Mouse (Mus musculus) gastrocnemius, adult 2 months (tissue): ENCODE data around the gene Cadm3. TPM values are rescaled to one million over a fixed set of nuclear protein-coding genes. Genes with fewer than 3 reads are reported as not detected.

Source experiments
- DNase-seq: peaks from one replicate; pipeline ENCODE4 v3.0.0; 2022
- H3K27ac ChIP-seq: fragments of 200-600 bp; 2 replicates; pipeline ENCODE4 v1.8.1; 2022; ENCODE audit warnings: mild to moderate bottlenecking
- H3K4me3 ChIP-seq: fragments of 200-600 bp; 2 replicates; pipeline ENCODE4 v1.8.1; 2022; ENCODE audit warnings: mild to moderate bottlenecking, moderate library complexity
- CTCF ChIP-seq: fragments of 200-600 bp; IDR thresholded peaks from 2 replicates; pipeline ENCODE4 v1.8.1; 2022; ENCODE audit warnings: antibody characterized with exemption, mild to moderate bottlenecking, moderate library complexity
- intact Hi-C: fragments of 180-260 bp; cut with DNase I; formaldehyde crosslinking; loops from one replicate; pipeline ENCODE4 v1.15.1; 2025
- total RNA-seq, 2 experiments: library from RNA; stranded (reverse); gene quantifications; 2 replicates each; pipeline ENCODE4 v1.2.3; 2021

Cadm3 gene
- total RNA-seq, 2 experiments from 2014 or later = 7.2 to 12.2 TPM

DNA sequence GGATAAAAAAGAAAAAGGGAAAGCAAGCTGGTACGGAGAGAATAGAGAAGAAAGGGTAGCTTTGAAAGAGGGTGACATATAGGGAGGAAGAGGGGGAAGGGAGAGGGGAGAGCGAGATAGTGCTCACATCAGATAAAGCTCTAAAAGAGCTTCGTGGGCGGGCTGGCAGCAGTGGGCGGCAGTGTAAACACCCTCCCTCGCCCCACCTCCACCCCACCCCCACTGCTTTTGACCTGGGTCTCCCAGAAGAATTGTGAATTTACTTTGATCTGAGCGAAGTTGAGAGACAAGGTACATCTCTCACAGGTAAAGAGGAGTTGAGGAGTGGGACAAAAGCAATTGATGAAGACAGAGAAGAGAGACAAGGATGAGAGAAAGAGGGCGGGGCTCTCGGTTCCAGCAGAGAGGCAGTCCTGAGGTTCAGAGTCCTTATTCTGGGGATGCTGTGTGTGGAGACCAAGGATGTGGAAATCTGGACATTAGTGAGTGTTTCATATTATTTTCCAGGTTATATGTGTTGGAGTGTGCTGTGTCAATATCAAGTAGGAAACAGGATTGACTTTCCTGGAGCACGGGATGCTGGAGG, 17.0 kb downstream of the Cadm3 start, which contains the start of gene Aim2:
Gene Aim2, plus strand, starts transcription at position 508 of the 586 bp plus-strand sequence.
- Histone ChIP-seq H3K27ac (no peak within 1 kb of the TSS), H3K4me3 (peak within 1 kb of the TSS; percentile 34)
- TF ChIP-seq CTCF = no peak
- DNase-seq = no peak
- intact Hi-C loops = no loop called here

DNA sequence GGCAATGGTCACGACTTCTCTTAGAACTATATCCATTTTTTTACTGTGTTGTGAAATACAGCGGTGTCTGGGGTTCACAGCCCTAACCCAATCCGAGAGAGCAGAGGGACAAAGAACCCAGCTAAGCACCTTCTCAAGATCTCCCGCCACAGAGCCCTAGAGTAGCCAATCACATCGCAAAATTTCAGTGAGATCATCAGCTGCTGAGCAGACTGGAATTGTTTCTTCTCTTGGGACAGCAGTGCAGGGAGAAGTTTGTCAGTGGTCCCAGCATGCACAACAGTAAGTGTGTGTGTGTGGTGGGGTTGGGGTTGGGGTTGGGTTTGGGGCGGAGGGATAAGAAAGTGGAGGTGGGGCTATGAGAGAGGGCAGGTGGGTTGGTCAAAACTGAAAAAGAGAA, 17.5 kb downstream of the Cadm3 start:
- DNase-seq = no peak
- H3K4me3 ChIP-seq = peak overlapping the region; percentile 34; the same call in 1 of the 2 replicates
- intact Hi-C loops = no loop called here
- H3K27ac ChIP-seq = no peak overlapping the region
- no peak for TF ChIP-seq CTCF

DNA sequence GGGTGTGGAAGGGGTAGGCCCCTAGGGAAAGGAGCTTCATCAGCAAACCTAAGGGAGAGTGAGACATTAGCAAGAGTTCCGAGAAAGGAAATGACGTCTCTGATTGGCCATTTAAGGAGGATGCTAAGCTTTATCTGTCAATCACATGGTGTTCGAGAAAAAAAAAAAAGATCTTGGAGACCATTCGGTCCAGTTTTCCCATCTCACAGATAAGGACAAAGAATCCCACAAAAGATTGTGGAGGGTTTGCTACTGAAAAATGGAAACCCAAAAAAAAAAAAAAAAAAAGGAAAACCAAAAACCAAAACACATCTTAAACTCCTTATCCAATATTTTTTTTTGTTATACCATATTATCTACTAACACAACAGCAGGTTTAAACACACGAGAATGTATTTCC, 18.3 kb downstream of the Cadm3 start:
- no peak overlapping the region for H3K4me3 ChIP-seq
- H3K27ac ChIP-seq = no peak overlapping the region
- no peak for DNase-seq
- intact Hi-C loops = no loop called here
- TF ChIP-seq CTCF = no peak

DNA sequence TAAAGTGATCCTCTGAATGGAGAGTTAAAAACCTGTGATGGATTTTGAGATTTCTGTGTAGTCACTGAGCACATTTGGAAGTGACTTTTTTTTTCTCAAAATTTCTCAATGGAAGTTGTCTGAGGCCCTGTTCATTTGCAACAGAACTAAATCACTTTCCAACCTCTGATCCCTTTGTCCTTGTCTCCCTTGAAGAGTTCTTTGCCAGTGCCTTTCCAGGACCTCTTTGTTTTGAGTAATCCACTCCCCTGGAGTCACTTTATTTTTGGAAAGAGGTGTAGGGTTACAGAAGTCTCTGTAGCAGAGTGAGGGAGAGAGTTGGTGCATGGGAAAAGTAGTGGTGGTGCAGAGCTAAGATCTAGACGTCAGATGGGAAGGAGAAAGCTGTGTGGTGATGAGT, 19.0 kb downstream of the Cadm3 start:
- DNase-seq = no peak
- no peak overlapping the region for H3K27ac ChIP-seq

DNA sequence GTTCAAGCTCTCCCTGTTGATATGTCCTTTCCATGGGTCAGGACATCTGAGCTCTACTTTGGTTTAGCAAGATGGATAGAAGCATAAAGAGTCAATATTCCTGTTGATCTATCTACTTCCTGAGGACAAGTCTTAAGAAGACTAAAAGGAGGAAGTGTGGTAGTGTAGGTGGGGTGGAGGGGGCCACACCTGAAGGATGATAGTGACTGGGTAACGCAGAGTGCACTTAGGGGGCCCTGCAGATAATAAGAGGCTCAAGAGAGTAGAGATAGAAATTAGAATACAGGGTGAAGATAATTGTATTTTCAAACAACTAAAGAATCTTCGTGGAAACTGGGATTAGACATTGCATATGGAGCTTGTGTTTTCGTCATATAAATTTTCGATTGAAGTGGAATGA, 22.4 kb downstream of the Cadm3 start:
- intact Hi-C loops = no loop called here
- H3K4me3 ChIP-seq = no peak overlapping the region
- H3K27ac ChIP-seq = no peak overlapping the region
- no peak for DNase-seq
- TF ChIP-seq CTCF = no peak

More for the DNA sequence above, 19.0 kb downstream of the Cadm3 start:
- intact Hi-C loops = no loop called here
- TF ChIP-seq CTCF = no peak
- no peak overlapping the region for H3K4me3 ChIP-seq

DNA sequence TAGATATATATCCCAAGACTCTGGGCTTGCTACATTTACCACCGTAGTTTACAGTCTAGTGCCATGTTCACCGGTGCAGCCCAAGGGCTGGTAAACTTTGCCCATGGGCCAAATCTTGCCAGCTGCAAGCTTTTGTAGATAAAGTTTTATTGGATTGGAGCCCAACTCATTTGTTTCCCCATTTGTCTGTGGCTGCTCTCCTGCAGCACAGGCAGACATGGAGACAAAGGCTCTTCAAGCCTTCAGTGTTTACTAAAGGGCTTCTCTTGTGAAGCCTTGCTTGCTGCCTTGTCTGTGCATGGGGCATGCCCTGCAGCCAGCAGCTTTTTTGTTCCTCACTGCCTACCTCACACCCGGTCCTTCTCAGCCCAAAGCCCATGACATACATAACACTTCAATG, 23.6 kb downstream of the Cadm3 start:
- Histone ChIP-seq H3K27ac (no peak overlapping the region), H3K4me3 (no peak overlapping the region)
- no peak for TF ChIP-seq CTCF
- intact Hi-C loops = no loop called here
- no peak for DNase-seq

DNA sequence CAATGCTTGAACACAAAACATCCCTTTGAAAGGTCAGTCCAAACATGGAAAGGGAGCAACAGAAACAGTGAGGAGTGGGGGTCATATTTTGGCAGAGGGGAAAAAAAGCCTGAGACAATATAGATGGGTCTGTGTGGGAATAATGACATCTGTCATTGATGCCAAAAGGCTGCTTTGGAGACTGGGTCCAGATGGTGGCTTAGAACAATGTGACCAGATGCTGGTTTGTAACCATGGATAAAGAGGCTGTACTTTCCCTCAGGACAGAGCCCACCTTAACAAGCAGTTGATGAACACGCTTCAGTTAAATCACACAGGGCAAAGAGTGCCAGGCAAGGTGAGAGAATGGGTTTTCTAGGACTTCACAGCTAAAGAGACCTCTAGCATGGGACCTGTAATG, 25.1 kb downstream of the Cadm3 start:
- no peak overlapping the region for H3K4me3 ChIP-seq
- TF ChIP-seq CTCF = no peak
- intact Hi-C loops = no loop called here
- DNase-seq = no peak
- no peak overlapping the region for H3K27ac ChIP-seq

DNA sequence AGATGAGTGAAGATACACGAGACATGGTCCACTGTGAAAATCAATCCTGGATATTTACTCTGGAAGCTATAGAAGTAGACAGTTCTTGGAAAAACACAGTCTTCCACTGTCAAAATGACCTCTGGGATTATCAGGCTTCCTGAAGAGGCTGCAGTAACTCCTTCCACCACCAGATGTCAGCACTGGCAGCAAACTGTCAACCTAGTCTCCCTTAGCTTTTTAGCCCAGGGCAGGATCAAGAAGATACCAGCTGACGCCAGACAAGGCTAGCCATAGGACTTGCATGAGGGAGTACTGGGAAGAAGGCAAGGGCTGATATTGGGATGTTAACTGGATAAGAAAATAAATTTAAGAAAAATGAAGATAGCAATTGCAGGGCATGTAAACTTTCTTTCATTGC, 28.0 kb downstream of the Cadm3 start:
- peak; percentile 82 for TF ChIP-seq CTCF
- intact Hi-C loops = loop anchor here (5.0 kb wide), 1 partner anchor 58 kb away; no protein-coding TSS in a partner anchor
- H3K4me3 ChIP-seq = no peak overlapping the region
- DNase-seq = peak; percentile 34
- no peak overlapping the region for H3K27ac ChIP-seq

DNA sequence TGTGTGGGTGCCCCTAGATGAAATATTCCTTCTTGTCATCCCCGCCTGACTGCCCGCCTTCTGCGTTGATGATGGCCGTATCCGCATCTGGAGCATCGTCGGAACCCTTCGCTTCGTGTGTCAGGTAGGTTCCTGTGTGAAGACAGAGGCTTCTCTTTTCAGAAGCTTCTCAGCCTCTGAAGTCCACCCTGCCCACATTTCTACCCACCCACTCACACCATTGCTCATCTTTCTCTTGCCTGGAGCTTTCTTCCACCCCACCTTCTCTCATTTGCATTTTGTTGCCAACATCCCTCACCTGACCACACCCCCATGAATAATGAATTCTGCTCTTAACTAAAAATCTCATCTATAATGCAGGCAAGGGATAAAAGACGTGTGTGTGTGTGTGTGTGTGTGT, 30.5 kb downstream of the Cadm3 start:
- no peak for TF ChIP-seq CTCF
- Histone ChIP-seq H3K4me3 (no peak overlapping the region), H3K27ac (no peak overlapping the region)
- intact Hi-C loops = loop anchor here (5.0 kb wide), 1 partner anchor 60 kb away; no protein-coding TSS in a partner anchor
- DNase-seq = no peak

DNA sequence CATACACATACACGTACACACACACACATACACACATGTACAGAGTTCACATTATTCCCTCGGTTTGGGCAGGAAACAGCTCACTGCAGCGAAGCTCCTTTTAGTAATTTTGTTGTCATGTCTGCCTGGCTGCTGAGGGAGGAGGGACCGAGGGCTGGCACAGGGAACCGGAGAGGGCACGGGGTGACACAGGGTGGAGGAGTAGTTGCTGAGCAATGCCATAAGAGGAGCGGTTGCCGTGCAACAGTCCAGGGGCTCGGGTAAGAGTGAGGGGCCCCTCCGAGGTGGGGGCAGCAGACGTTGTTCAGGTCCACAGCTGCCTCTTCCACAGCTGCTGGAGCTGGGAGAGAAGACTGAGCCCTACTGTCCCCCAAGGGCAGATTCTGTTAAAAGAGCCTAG, 31.6 kb downstream of the Cadm3 start:
- DNase-seq = no peak
- TF ChIP-seq CTCF = no peak
- no peak overlapping the region for H3K27ac ChIP-seq
- H3K4me3 ChIP-seq = no peak overlapping the region
- intact Hi-C loops = loop anchor here (5.0 kb wide), 1 partner anchor 61 kb away; no protein-coding TSS in a partner anchor

DNA sequence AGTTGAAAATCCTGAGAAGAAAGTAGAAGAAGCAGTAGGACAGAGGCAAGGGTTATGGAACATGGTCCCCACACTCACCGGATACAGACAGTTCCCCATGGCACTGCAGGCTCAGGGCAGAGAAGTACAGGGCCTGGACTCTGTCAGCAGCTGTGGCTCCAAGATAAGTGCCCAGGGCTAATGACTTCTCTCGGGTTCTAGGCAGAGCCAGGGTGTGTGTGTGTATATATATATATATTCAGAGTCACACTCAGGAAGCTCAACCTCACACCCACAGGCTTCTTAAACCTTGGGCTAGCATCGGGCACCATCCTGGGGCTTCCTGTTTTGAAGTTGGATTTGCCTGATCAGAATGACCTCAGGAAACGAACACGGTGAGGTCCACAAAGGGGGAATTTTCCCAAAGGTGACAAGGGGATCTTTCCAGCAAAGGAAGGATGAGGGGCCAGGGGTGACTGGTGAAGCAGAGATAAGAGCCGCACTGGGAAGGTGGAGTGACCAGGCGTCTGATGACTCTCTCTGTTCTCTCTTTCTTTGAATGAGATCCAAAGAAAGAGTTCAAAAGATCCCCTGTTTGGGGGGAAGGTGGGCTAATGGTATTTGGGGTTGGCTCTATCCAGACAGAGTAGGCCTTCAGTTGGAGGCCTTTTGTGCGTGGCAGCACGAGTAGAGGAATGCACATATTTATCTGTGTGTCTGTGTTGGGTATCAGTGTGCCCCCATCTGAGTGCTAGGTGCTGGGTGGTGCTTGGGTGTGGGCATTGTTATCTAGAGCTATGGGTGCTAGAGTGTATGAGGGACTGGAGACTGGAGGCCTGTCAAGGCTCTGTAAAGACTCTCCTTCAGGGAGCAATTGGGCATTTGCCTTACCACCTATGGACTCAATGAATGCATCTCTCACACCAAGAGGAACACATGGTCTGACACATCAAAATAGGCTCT, 33.9 kb downstream of the Cadm3 start, which contains the start of gene Ackr1:
Gene Ackr1, minus strand, starts transcription at position 439 of the 942 bp plus-strand sequence.
- no peak for TF ChIP-seq CTCF
- no peak within 1 kb of the TSS for H3K4me3 ChIP-seq
- intact Hi-C loops = no loop called here
- no peak within 1 kb of the TSS for H3K27ac ChIP-seq
- no peak for DNase-seq

DNA sequence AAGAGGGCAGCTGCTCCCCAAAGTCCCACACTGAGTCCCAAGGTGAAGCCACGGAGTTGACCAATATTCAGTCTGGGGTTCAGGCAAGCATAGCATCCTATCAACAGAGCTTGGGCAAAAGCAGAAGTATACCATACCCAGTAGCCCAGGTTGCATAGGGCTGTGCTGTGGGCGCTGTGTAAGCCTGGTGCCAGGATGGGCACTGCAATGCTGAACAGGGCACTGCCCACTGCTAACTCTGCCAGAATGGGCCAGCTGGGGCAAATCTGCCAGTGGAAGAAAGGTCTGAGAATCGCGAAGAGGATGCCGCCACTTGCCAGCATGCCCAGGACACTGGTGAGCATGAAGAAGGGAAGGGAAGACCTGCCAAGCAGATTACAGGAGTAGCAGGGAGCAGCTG, 35.1 kb downstream of the Cadm3 start:
- DNase-seq = no peak
- intact Hi-C loops = no loop called here
- TF ChIP-seq CTCF = no peak
- Histone ChIP-seq H3K4me3 (no peak overlapping the region), H3K27ac (no peak overlapping the region)

DNA sequence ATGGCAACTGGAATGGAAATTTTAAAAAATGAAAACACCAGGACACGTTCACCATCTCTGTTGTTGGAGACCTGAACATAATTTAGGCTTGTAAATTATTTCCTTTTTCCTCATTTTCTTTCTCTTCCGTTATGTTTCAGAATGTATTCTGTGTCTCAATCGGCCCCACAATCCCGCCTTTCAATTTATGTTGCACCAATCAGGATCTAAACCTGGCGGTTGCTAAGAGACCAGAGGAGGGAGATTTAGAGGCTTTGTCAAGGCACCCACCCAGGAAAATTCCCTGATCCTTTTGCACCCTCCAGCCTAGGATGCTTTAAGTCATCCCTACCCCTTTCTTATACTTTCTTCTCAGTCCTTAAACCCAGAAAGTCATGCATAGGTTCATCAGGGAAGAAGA, 37.8 kb downstream of the Cadm3 start:
- intact Hi-C loops = no loop called here
- no peak for DNase-seq
- no peak overlapping the region for H3K27ac ChIP-seq
- no peak overlapping the region for H3K4me3 ChIP-seq
- no peak for TF ChIP-seq CTCF
